Mouse (Mus musculus) kidney, postnatal 36 days (tissue): ENCODE results near the gene Ceacam15.
"Not testable (repeated sequence)": the region's sequence is repeated elsewhere in the genome, so short reads cannot be mapped to it uniquely, and the experiment has no call there.

Source experiments
- DNase-seq, 2 experiments: peaks; one replicate each; pipeline ENCODE4 v3.0.0; 2021 to 2022; ENCODE audit warnings: mixed read lengths in 2 of 2

Gene Ceacam15

DNA sequence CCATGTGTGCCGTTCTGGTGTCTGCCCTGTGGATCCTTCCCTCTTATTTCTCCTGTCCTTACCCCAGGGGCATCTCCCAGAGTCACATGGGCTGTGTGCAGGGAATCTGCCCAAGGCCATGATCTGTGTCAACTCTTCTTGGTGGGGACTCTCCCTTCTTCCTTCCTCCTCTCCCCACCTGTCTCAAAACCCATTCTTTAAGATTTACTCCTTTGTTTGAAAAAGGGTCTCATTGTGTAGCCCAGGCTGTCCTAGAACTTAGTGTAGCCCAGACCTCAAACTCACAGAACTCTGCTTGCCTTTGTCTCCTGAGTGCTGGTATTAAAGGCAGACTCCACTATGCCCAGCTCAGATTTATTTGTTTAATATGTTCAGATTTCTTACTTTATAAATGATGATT is at the start of gene Ceacam15:
Ceacam15 (minus strand) TSS at position 101 of the 400 bp plus-strand sequence.
- no peak for DNase-seq

DNA sequence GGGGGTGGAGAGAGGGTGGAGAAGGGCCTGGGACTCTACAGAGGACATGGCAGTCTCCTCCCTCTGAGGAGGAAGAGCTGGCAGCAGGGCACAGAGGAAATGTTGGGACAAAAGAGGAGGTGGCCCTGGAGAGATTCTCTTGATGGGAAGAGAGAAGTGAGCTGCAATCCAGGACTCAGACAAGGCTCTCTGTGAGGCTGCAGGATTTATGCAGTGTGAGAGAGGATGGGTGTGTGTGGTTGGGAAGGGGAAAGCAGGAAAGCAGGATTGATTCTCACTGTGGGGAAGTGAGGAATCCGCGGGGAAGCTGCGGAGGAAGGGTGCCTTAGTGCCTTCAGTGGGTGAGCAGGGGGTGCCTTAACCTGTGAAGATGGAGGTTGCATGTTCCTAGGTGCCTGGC is 47.0 kb upstream of the Ceacam15 start:
- not testable (repeated sequence) for DNase-seq

GRCm38 (mm10) chr7:16721629-16722028 is 46.1 kb upstream of the Ceacam15 start, which contains the start of gene Ceacam9:
Gene Ceacam9 (plus strand): TSS chr7:16721929.
- no peak for DNase-seq

- not testable (repeated sequence) for DNase-seq
These were observed 41.1 kb upstream of the Ceacam15 start for GRCm38 (mm10) chr7:16716456-16717152.

- no peak for DNase-seq
These were observed 37.3 kb upstream of the Ceacam15 start for GRCm38 (mm10) chr7:16712633-16713415.

- DNase-seq: peak in 1 of 2 experiments; percentile 12
These were observed 35.1 kb upstream of the Ceacam15 start for GRCm38 (mm10) chr7:16710604-16711003.

DNA sequence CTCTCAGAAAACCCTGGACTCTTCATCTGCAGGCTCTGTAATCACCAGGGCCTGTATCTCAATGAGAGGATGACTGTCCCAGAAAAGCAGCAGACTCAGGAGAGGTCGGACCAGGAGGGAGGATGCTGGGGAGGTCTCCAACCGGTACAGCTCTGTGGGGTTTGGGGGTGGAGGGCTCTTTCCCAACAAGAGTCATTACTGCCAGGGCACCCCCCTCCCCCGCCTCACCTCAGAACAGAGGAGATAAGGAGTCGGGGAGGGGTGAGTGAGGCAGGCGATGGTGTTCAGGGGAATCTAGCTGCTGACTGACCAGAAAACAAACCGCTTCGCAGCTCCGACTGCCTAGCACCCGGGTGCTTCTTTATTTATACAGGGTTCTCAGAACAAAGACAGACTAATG is 32.7 kb upstream of the Ceacam15 start:
- DNase-seq: no peak

GRCm38 (mm10) chr7:16706385-16706784 is 30.9 kb upstream of the Ceacam15 start:
- DNase-seq: no peak

DNA sequence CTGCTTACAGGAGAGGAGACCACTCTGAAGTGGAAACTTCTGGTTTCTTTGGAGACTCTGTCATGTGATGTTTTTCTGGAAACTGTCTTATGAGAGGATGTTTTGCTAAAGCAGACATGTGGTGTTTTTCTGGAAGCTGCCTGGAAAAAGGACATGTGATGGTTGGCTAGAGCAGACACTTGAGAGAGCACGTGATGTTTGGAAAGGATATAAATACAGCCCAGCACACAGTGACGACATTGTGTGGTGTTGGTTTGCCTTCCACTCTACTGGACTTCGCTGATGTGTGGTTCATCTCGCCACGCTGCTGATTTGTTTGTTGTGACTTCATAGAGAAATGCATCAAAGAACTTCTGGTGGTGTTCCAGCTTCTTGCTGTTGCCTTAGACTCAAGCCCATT is 25.1 kb upstream of the Ceacam15 start:
- DNase-seq: no peak

DNA sequence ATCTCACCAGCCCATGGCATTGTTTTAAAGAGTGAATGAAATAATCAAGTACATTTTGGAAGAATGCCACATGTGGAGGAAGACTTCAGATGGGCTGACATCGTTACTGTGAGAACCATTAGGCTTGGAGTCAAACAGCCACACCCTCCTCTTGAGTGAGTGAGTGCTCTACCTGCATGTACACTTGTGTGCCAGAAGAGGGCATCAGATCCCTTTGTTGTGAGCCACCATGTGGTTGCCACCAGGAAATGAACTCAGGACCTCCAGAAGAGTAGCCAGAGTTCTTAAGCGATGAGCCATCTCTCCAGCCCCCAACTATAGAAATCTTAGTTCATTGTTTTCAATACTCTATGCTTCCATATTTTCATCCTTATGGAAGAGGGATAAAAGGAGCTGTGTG is 23.5 kb upstream of the Ceacam15 start:
- peak; percentile 11 for DNase-seq

DNA sequence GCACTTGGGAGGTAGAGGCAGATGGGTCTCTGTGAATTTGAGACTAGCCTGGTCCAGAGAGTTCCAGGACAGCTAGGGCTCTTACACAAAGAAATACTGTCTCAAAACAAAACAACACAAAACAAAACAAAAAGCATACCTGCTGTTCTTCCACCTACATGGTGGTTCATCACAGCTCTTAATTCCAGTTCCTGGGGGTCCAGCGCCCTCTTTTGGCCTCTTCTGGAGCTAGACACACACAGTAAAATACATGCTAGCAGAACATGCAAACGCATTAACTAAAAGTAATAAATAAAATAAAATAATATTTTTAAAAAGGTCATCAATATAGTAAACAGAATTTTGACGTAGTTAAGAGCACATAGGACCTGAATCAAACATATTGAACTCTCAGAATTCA is 19.5 kb upstream of the Ceacam15 start:
- peak; percentile 42 to 77 for DNase-seq

- DNase-seq: peak; percentile 10 to 11
These were observed 13.7 kb upstream of the Ceacam15 start for GRCm38 (mm10) chr7:16689196-16689595.

GRCm38 (mm10) chr7:16680194-16680593 is 4.7 kb upstream of the Ceacam15 start:
- DNase-seq: not testable (repeated sequence)

DNA sequence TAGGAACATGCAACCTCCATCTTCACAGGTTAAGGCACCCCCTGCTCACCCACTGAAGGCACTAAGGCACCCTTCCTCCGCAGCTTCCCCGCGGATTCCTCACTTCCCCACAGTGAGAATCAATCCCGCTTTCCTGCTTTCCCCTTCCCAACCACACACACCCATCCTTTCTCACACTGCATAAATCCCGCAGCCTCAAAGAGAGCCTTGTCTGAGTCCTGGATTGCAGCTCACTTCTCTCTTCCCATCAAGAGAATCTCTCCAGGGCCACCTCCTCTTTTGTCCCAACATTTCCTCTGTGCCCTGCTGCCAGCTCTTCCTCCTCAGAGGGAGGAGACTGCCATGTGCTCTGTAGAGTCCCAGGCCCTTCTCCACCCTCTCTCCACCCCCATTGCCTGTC is 806 bp downstream of the Ceacam15 start:
- not testable (repeated sequence) for DNase-seq

- DNase-seq: no peak
These were observed 1.7 kb downstream of the Ceacam15 start for GRCm38 (mm10) chr7:16673823-16674222.

DNA sequence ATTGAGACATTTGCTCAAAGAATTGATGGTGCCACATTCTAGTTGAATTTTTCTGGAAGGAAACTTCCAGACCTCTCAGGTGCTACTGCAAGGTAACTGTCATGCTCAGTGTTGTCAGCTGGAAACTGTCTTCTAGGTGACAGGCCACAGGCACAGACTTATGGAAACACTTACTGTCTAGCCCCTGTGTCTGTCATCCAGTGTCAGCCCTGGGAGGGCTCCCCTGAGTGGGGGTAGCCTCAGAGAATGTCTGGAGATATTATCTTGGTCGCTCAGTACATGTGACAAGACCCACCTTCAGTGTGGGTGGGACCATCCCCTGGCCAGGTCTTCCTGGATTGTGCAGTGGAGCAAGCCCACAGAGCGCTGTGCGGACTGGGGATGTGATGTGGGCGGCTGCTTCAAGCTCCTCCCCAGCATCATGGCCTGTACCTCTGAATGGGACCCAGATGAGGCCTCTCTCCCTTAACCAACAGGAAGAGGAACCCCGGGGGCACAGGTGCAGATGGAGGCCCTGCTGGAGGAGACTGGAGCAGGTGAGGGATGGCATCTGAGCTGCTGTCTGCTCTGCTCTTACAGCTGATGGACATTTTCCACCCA is 7.1 kb downstream of the Ceacam15 start:
- not testable (repeated sequence) for DNase-seq

DNA sequence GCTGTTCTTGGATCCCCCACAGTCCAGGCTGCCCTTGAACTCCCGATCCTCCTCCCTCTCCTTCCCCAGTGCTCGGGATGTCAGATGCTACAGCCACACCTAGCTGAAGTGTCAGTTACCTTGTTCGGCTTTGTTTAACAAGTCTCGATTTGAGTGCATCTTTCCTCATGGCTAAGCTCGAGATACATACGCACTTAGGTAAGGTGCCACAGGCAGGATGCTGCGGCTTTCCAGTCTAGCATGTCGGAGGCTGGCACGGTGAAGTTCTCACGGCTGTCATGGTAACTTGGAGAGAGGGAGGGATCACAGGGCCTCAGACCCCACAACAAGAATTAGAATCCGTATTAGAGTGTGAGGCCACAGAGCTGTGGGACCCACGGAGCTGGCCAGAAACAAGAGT is 31.2 kb downstream of the Ceacam15 start:
- DNase-seq: no peak

GRCm38 (mm10) chr7:16643106-16643505 is 32.4 kb downstream of the Ceacam15 start:
- not testable (repeated sequence) for DNase-seq

DNA sequence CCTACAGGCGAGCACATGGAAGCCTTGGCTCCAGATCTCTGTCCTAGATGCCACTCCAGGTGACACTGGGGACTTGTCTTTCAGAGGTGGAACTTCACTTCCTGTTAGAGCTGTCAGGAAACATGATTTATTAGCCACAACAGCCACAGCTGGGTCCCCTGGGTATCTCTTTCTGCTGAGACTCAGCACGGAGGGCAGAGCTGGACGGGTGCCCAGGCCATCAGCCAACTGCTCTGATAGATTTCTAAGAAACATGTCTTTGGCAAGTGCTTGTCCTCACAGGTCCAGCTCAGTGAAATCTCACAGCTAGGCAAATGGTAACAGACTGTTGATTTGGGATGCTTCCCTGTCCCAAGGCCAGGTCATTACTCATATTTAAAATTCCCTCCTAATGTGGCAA is 36.5 kb downstream of the Ceacam15 start:
- peak; percentile 50 to 74 for DNase-seq

- no peak for DNase-seq
These were observed 40.4 kb downstream of the Ceacam15 start for GRCm38 (mm10) chr7:16635116-16635515.

GRCm38 (mm10) chr7:16633913-16634312 is 41.6 kb downstream of the Ceacam15 start:
- not testable (repeated sequence) for DNase-seq

GRCm38 (mm10) chr7:16631932-16632331 is 43.6 kb downstream of the Ceacam15 start:
- no peak for DNase-seq

- no peak for DNase-seq
These were observed 44.5 kb downstream of the Ceacam15 start for GRCm38 (mm10) chr7:16631025-16631424.
